Mouse (Mus musculus) adrenal gland, adult 8-10 months (tissue): ENCODE data around the gene Gm5475. TPM values are rescaled to one million over a fixed set of nuclear protein-coding genes. Genes with fewer than 3 reads are reported as not detected.

Source experiments
- DNase-seq: peaks from one replicate; pipeline ENCODE4 v3.0.0; 2022
- total RNA-seq, 4 experiments: library from RNA; stranded (reverse); gene quantifications; 2 replicates each; pipeline ENCODE4 v1.2.4; 2022

The Gm5475 gene
- total RNA-seq, 4 experiments from 2014 or later = 0.09 to 0.28 (median 0.26) TPM

DNA sequence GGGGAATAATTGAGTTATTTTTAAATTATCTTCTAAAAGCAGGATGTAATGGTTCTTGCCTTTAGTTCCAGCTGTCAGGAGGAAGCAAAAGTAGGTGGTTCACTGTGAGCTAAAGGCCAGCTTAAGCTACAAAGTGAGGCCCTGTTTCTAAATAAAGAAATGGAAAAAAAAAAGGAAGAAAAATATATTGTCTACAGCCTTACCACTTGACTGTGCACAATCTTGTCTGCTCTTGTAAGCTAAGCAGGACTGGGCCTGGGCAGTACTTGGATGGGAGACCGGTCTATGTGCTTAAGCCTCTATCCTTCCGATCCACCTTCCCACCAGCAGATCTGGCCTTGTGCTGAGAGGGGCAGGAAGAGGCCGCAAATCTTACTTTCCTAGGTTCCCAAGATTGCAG lies 27.5 kb downstream of the Gm5475 start:
- no peak for DNase-seq

DNA sequence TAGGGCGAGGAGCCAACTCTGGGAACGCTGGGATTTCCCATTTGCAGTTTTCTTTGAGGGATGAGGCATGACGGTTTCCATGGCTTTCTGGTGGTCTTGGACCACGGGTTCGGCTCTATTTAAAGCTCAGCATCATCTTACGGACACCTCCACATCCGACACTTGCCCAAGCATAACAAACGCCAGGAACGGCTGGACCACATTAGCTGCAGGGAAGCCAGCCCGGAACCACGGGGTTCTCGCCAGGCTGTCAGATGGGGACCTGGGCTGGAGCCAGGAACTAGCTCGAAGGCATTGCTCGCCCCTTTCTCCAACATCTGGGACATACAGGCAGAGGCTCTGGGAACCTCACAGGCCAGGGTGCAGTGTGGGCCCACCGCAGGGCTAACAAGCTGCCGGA lies 29.3 kb downstream of the Gm5475 start:
- DNase-seq = no peak

DNA sequence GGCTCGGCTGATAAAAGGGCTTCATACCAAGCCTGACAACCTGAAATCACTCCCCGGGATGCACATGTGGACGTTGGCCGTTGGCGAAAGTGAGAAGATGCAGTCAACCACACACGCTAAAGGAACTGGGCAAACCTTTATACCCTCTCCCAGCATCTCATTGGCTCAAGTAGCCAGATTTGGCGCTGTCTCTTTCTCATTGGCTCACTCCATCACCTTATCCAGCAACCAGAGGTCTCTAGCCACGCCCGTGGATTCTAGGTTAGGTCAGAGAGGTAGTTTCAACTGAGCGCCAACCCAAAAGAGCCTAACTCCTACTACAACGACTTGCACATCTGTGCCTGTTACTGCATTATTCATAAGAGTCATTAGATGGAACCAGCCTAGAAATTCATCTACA lies 30.5 kb downstream of the Gm5475 start:
- DNase-seq = no peak

DNA sequence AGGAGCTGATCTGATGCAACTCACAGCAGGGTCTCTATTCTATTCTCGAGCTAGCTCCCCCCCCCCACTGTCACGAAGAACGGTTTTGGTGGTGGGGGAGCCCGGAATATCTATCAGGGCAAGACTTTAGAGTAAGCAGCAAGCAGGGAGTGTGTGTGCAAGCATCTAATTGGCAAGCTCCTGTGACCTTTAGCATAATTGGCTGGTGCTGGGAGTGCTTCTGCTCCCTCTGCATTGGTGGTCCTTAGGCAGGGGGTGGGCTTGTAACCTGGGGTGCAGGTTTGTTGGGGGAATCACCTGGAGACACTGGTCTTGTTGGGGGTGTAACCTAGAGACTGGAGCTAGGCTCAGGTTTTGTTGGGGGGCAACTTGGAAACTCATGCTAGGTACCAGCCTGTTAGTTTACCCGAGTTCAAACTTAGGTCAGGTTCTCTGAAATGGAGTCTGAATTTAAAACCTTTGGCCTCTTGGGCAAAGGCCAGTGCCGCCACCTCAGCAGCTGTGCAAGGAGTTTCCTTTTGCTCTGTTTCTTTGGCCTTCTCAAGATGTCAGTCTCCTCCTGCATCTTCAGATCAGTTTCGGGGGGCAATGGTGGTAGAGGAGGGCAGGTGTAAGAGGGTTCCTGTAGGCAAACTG lies 34.5 kb downstream of the Gm5475 start:
- DNase-seq = no peak

DNA sequence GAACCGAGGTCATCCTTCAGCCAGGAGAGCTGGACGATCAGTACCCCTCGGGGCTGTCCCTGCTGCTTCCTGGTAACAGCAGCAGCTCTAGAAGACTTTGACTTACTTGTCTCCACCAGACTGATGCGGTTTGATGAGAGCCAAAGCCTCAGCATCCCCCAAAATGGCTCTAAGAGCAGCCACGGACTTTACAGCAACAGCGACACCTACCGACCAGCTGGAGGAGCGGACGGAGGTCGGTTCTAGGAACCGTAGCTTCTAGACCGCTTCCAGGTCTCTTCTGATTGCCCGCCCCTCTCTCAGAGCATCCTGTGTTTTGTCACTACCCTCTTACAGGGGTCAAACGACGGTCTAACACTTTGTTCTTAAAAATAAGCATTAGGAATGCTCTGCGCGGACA lies 35.4 kb downstream of the Gm5475 start:
- DNase-seq = no peak

DNA sequence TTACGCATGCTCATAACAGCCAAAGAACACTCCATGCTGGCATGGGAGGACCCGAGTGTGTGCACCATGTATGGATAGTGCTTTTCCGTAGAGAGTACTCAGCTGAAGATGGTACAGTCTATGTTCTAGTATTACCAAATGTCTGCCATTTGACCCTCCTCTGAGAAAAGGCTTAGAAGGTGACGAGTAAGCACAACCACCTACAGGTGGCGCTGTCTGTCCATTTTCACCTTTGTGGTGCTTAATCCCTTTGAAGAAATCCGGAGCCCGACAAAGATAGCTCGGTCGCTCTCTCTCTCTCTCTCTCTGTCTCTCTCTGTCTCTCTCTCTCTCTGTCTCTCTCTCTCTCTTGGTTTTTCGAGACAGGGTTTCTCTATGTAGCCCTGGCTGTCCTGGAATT lies 36.1 kb downstream of the Gm5475 start:
- no peak for DNase-seq

DNA sequence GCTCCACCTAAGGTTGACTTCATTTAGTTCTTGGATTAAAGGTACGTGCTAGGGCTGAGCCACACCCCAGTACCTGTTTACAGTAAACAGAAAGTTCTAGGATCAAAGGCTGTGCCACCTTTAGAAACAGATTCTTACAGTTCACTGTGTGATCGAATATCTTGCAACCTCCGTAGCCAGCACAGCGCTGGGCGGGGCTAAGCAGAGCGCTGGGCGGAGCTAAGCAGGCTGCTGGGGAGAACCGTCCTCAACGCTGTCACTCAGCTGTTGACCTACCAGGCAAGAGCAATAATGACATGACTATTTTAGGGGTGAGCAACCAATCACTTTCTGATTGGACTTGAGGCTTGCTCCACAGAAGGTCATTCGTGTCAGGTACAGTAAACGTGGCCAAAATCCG lies 39.0 kb downstream of the Gm5475 start:
- no peak for DNase-seq

DNA sequence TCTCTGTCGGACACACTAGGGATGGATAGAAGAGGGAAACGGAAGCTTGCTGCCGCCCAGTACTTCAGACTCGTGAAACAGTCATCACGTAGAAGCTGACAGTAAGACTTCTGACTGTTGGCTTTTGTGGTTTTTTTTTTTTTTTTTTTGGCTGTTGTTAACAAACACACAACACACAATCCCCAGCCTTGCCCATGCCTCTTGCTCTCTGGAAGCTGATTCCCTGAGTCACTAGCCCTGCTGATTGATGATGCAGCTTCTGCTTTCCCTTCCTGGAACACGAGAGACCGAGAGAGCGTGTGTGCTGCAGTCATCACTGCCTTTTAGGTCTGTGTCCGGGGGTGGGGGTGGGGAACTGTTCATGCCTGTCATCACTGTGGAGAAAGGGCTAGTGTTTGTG lies 39.7 kb downstream of the Gm5475 start:
- DNase-seq = no peak

DNA sequence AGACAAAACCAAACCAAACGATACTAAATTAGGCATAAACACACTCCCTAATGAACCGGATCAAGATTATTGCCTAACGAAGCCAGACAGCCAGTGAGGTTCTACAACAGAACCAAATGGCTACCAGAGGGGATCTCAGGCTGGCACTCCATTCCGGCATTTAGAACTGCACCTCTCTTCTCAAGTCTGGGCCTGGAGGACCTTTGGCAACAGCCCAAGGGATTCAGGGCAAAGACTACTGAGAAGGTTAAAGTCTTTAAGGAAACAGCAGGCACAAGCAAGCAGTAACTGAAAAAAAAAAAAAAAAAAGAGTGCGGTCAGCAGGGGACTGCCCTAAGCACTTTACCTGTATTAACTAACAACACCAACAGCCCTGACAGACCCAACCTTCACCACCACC lies 40.1 kb downstream of the Gm5475 start:
- no peak for DNase-seq

DNA sequence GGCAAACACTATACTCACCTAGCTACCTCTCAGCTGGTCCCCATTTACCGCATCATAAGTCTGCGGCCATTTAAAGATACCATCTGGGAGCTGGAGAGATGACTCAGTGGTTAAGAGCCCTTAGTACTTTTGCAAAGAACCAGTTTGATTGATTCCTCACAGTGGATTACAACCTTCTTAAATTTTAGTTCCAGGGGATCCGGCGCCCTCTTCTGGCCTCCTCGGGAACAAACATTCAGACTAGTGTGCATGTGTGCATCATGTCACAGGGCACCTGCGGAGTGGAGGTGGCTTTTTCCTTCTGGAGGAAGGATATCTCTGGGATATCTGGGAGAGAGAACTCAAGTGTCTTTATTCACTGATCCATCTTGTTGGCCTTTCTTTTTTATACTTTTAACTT lies 41.8 kb downstream of the Gm5475 start:
- peak; percentile 64 for DNase-seq

DNA sequence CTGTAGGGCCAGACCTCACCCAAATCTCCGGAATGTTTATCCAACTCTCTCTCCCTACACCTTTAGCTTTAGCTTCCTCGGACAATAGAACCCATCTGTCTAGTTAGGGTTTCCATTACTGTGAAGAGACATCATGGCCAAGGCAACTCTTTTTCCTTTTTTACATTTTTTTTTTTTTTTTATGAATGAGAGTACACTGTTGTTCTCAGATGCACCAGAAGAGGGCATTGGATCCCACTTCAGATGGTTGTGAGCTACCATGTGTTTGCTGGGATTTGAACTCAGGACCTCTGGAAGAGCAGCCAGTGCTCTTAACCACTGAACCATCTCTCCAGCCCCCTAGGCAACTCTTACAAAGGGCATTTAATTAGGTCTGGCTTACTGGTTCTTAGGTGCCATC lies 43.5 kb downstream of the Gm5475 start:
- no peak for DNase-seq

DNA sequence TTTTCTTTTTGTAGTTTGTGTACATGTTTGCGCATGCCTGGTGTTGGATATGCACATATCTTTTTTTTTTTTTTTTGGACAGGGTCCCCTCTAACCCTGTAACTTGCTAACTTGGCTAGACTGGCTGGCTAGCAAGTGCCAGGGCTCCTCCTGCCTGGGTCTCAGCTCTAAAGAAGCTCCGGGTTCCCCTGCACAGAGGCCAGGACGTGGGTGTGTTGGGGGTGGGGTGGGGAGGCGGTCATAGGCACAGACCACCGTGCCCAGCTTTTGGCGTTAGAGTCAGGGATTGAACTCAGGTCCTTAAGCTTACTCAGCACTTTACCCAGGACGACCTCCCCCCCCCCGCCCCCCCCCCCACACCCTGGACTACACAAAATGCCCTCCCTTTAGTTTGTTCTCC lies 45.8 kb downstream of the Gm5475 start:
- DNase-seq = no peak

DNA sequence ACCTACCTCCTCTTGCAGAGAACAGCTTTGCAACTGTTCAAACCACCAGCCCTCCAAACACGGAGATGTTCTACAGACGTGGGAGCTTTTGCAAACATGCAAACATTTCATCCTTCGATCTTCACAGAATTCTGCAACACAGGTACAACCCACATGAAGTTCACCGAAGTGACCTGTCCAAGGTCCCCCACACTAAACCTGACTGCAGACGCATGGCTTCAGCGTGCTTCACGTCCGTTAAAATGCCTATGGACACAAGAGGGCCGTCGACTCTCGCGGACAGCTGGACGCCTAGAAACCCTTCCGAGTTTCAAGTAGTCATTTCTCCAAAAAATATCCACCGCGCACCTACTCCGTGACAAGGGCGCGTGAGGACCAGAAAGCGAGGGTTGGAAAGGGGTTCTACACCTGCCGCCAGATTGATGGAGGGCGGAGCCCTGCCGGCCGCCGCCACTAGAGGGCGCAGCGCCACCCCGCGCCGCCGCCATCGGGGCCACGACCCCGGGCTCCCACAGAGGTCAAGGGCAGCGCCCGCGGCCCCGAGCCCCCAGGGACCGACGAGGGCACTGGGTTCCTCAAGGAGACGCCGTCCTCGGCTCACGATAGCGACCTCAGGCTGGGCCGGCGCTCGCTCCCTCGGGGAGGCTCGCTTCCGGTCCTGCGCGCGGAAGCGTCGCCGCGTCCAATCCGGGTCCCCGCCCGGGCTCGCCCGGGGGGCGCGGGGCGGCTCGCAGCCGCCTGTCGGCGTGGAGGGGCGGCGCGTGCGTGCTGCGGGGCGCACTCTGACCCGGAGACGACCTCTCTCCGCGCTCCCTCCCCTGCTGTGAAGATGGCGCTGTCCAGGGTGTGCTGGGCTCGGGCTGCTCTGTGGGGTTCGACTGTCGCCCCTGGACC lies 46.6 kb downstream of the Gm5475 start, which contains the start of gene Letmd1:
Letmd1 (plus strand) TSS at position 729 of the 894 bp plus-strand sequence.
- DNase-seq = peak; percentile 85

DNA sequence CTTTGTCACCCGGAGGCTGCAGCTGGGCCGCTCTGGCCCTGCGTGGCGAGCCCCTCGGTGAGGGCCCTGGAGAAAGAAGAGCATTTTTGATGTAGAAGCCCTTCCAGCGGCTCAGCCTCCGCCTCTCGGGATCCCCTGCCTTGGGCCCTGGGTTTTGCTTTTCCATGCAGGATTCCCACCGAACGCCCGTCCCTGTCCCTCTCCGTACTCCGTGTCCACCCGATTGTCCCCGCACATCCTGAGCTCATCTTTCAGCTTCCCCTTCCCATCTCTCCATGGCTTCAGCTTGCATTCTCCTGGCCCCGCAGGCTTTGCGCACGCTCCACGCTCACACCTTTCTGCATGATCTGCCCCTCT lies 47.2 kb downstream of the Gm5475 start:
- no peak for DNase-seq

DNA sequence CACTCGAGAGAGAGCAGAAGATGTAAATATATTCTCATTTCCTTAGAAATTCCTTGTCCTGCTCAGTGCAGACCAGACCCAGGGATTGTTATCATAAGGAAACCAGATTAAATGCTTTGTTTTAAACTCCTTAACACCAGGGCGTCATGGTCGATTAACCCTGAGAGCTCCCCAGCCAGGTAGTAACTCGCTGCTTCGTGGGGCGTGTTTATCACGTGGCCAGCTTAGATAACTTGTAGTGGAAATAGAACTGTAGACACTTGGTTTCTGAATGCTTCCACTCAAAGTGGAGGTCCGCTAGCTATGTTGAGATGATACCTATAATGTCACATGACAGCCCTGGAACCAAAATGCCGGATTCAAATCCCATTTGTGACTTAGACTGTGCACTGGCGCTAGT lies 48.1 kb downstream of the Gm5475 start:
- DNase-seq = no peak

DNA sequence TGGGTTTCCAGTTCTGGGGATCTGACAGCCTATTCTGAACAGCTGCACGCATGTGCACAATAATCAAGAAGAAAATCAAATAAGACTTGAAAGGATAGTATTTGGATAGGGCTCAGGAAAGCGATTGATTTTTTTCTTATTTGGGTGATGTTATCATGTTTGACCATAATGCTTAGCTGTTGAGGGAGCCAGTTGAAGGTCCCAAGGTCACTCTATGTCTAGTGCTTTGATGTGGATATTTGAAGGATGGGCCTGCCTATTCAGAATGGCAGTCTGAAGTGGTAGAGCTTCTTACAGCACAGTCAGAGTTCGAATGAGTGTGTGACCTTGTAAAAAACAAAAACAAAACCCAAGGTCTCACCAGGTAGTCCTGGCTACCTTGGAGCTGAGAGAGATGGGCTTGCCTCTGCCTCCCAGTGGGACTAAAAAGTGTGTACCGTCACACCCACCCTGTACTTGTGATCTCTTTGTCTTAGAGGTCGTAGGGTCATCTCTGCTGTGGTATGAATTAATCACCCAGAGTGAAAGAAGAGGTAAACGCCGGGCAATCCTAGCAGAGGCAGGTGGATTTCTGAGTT lies 52.1 kb downstream of the Gm5475 start:
- DNase-seq = no peak

Other genes starting within 250 kb of the Gm5475 start
- 10 to 100 TPM; 61.9 to 72.1 (median 66.3) TPM for gene Atf1, start 194.3 kb upstream of the Gm5475 start, total RNA-seq
- gene Tmprss12, start 141.3 kb upstream of the Gm5475 start, total RNA-seq = not detected
- gene Mettl7a1, start 118.0 kb upstream of the Gm5475 start, total RNA-seq = 100 to 1,000 TPM in 3 of 4 experiments, 10 to 100 TPM in 1; 80.4 to 134 (median 120) TPM
- under 1 TPM in 2 of 4 experiments, not detected in 2; 0.27 to 0.31 TPM for gene Mettl7a3, start 87.2 kb upstream of the Gm5475 start, total RNA-seq
- under 1 TPM; 0.41 to 0.98 (median 0.71) TPM for gene Methig1, start 69.0 kb upstream of the Gm5475 start, total RNA-seq
- 1 to 10 TPM; 1.5 to 3.3 (median 2.5) TPM for gene Mettl7a2, start 68.9 kb upstream of the Gm5475 start, total RNA-seq
- gene Higd1c, start 57.6 kb upstream of the Gm5475 start, total RNA-seq = 1 to 10 TPM in 2 of 4 experiments, not detected in 2; 1.0 to 1.7 TPM
- gene Slc11a2, start 2.9 kb downstream of the Gm5475 start, total RNA-seq = 100 to 1,000 TPM; 110 to 151 (median 127) TPM
- gene Letmd1, start 46.9 kb downstream of the Gm5475 start, total RNA-seq = 100 to 1,000 TPM in 3 of 4 experiments, 10 to 100 TPM in 1; 77.8 to 122 (median 108) TPM
- 1 to 10 TPM; 5.7 to 8.5 (median 6.7) TPM for gene Csrnp2, start 73.3 kb downstream of the Gm5475 start, total RNA-seq
- gene Tfcp2, start 129.9 kb downstream of the Gm5475 start, total RNA-seq = 10 to 100 TPM; 25.6 to 38.0 (median 30.8) TPM
- gene Pou6f1, start 177.8 kb downstream of the Gm5475 start, total RNA-seq = 10 to 100 TPM; 17.1 to 33.5 (median 23.8) TPM
- 100 to 1,000 TPM; 235 to 259 (median 252) TPM for gene Dazap2, start 193.2 kb downstream of the Gm5475 start, total RNA-seq
- 10 to 100 TPM; 42.7 to 64.0 (median 55.6) TPM for gene Smagp, start 214.8 kb downstream of the Gm5475 start, total RNA-seq
- gene Bin2, start 247.4 kb downstream of the Gm5475 start, total RNA-seq = 1 to 10 TPM; 2.5 to 7.0 (median 3.8) TPM